Mouse (Mus musculus) heart, adult 9 months (tissue): Measurements from ENCODE around the gene Ndufc1.
"Not testable (repeated sequence)": the region's sequence is repeated elsewhere in the genome, so short reads cannot be mapped to it uniquely, and the experiment has no call there.

Source experiments
- DNase-seq, 2 experiments: peaks; one replicate each; pipeline ENCODE4 v3.0.0; 2022; ENCODE audit warnings: low spot score in 2 of 2

The Ndufc1 gene

DNA sequence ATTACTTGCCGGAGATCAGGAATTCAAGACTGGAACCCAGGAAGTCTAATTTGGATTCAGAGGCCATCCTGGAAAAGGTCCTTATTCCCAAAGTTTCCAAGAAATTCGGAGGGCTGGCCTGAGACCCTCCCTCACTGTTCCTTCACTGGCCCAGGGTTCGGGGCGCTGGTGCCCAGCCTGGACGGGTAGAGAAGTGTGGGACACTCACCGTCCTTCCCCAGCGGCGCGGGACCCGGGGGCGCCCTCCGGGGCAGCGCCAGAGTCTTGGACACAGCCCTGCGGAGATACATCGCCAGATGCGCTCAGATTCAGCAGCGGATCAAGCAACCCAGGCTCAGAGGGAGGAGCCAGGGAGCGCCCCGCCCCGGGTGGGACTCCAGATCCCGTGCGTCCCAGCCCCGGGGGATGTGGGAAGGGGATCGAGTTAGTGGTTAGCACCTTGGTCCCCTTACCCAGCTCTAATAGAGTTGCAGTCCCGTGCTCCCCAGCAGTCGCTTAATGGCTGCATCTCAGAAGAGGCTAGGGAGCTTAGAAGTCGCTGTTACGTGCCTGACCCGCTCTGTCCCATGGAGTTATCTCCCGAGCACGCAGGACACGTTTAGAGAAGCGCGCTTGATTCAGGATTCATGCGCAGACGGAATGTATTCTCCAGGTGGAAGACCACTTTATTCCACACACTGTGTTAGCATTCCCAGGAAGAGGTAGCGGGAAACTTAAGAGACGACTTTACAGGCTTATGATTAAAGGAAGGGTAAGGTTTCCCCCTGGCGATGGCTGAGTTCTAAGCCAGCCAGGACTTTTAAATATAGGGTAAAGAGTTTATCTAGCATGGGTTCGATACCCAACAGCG lies 12.3 kb downstream of the Ndufc1 start, which contains the start of gene Mgarp:
TSS of gene Mgarp (minus strand) at position 520 of the 850 bp plus-strand sequence.
- DNase-seq = peak; percentile 55 to 65

- no peak for DNase-seq
These were observed 13.2 kb downstream of the Ndufc1 start for GRCm38 (mm10) chr3:51395461-51396145.

- DNase-seq = no peak
These were observed 13.9 kb downstream of the Ndufc1 start for GRCm38 (mm10) chr3:51394881-51395280.

- DNase-seq = no peak
These were observed 15.1 kb downstream of the Ndufc1 start for GRCm38 (mm10) chr3:51393651-51394050.

- DNase-seq = not testable (repeated sequence)
These were observed 15.8 kb downstream of the Ndufc1 start for GRCm38 (mm10) chr3:51393018-51393417.

GRCm38 (mm10) chr3:51391591-51391990 lies 17.2 kb downstream of the Ndufc1 start:
- no peak for DNase-seq

DNA sequence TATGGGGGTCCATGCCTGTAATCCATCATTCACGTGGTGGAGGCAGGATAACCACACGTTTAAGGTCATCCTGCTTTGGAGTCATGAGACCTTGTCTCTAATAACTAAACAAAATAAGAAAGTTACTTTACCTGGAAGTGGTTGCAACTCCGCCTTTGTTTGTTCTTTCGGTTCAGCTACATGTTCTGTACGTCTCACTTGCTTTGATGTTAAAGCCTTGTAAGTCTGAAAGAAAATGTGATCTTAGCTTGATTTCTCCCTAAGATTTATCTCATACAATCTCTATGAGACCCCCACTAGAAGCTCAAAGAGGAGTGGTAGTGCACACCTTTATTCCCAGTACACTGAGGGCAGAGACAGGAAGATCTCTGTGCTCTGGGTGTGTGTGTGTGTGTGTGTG lies 17.7 kb downstream of the Ndufc1 start:
- DNase-seq = no peak

DNA sequence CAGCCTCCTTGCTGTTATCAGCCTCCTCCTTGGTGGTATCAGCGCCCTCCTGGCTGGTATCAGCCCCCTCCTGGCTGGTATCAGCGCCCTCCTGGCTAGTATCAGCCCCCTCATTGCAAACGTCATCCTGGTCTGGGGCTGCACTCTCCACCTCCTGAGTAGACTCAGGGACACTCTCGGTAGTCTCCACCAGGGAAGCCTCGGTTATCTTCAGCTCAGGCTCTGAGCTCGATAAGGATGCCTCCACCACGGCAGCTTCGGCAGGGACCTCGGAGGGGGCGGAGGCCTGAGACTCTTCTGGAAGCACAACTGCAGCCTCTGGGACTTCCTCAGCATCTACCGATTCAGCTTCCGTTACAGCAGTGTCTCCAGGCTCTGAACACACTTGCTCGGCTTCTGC lies 19.9 kb downstream of the Ndufc1 start:
- DNase-seq = no peak

GRCm38 (mm10) chr3:51387868-51388381 lies 20.9 kb downstream of the Ndufc1 start:
- no peak for DNase-seq

DNA sequence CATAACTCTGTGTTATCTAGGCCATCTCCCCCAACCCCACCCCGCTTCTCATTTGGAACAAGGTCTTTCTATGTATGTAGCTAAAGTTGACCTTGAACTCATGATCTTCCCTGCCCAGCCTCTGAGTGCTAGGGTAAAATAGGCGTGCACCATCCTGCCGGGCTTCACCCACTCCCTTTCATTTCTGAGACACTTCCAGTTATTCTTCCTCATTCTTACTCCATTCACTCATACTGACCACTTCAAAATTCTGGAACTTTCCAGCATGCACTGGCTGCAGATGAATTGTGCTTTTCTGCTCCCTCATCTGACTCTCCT lies 21.7 kb downstream of the Ndufc1 start:
- DNase-seq = no peak

- peak; percentile 52 to 54 for DNase-seq
These were observed 22.2 kb downstream of the Ndufc1 start for GRCm38 (mm10) chr3:51386441-51387133.

- no peak for DNase-seq
These were observed 25.4 kb downstream of the Ndufc1 start for GRCm38 (mm10) chr3:51383409-51383808.

- DNase-seq = no peak
These were observed 28.2 kb downstream of the Ndufc1 start for GRCm38 (mm10) chr3:51380660-51381014.

GRCm38 (mm10) chr3:51379786-51380659 lies 28.8 kb downstream of the Ndufc1 start:
- peak; percentile 49 to 70 for DNase-seq

- DNase-seq = no peak
These were observed 30.2 kb downstream of the Ndufc1 start for GRCm38 (mm10) chr3:51378665-51378946.

GRCm38 (mm10) chr3:51377878-51378664 lies 30.7 kb downstream of the Ndufc1 start:
- DNase-seq = peak in 1 of 2 experiments; percentile 37

GRCm38 (mm10) chr3:51375307-51376265 lies 33.2 kb downstream of the Ndufc1 start:
- DNase-seq = peak in 1 of 2 experiments; percentile 38

GRCm38 (mm10) chr3:51373544-51373943 lies 35.2 kb downstream of the Ndufc1 start:
- DNase-seq = no peak

DNA sequence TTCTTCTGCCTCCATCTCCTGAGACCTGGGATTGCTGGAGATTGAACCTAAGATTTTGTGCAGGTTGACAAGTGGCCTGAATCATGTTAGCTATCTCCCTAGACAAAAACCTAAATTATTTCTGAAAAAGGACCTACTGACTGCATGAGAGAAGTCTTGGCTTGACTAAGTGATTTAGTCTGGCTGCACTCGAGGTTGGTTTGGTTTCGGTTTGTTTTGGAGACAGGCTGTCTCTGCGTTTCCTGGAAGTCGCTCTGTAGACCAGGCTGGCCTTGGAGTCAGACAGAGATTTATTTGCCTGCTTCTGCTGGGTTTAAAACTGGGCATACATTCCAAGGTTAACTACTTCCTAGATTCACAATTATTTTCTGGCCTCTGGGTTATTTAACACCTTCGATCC lies 35.9 kb downstream of the Ndufc1 start:
- DNase-seq = no peak

DNA sequence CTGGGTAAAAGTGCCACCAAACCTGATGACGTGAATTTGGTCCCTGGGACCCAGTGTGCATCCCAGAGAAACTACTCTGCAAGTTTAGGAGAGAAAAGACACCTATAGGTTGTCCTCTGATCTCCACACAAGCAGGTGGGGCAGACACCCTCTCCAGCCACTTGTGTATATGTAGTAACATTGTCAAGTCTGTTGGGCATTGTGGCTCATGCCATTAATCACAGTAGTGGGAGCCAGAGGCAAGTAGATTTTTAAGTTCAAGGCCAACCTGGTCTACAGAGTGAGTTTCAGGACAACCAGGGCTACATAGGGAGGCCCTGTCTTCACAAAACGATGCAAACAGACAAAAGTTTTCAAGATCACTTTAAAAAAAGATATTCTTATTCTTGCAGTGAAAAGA lies 37.0 kb downstream of the Ndufc1 start:
- DNase-seq = no peak
